Mouse (Mus musculus) lung, postnatal 36 days (tissue): ENCODE measurements at regions not wholly inside any gene's neighbourhood (a gene's known extent, or its start where the extent isn't known, plus 50 kb on each side); places are given as distances from the start of the nearest gene placed in this dataset.

Experiments used
- DNase-seq: peaks from one replicate; pipeline ENCODE4 v3.0.0; 2022; ENCODE audit warnings: mixed read lengths

DNA sequence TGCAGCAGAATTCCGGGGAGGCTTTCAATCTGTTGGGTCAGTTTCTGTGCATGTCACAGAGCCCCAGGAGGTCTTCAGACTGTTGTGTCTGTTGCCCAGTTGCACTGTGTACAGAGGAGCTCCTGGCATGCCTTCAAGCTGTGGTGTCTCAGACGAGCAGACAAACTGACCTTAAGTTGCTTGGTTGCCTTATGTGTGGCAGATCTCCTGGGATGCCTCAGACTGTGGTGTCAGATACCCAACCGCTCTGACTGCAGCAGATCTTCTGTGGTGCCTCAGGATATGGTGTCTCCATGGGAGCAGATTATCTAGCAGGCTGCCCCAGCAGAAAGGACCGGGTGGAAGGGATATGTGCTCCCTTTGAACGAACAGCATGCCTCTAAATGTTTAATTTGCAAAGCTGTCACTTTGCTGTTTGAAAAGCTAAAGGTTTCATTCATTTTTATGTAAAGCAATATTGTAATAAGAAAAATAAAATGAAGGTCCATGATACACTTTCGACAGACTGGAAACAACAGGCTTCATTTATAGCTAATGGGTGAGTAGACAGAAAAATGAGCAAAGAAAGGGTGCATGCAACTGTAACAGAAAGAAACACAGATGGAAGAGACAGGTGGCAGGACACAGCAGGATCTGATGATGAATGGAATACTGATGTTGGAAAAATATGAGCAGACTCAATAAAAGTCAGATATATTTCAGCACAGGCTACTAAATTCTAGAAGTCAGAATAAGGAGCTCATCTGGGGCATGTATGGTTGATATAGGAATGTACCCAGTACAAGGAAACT lies 1060.0 kb downstream of the Serpinb8 start:
- no peak for DNase-seq

DNA sequence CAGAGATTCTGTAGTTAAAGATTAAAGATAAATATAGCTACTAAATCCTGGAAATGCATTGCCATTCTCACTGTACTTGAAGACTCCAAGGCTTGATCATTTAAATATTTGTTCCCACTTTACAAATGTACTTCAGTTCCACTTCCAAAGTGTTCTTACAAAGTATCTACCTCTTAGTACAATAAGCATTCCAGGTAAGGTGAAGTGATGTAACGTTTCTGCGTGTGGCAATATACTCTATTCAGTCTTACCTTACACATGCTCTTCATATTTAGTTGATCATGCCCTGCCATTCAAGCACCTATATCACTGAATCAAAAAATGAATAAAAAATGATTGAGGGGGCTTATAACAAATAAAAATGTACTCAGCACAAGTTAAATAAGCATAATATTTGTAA lies 1081.2 kb downstream of the Serpinb8 start:
- DNase-seq: peak; percentile 32
